Mouse (Mus musculus) frontal cortex, postnatal 25 days (tissue): ENCODE data around the gene Wnt7a.

Experiments used
- DNase-seq, 2 experiments: peaks; one replicate each; pipeline ENCODE4 v3.0.0; 2022; ENCODE audit warnings: low spot score in 2 of 2

Wnt7a gene

GRCm38 (mm10) chr6:91389141-91389540 is 22.0 kb downstream of the Wnt7a start:
- DNase-seq, result no peak

- DNase-seq, result no peak
Measured at GRCm38 (mm10) chr6:91384415-91384814, 26.7 kb downstream of the Wnt7a start.

GRCm38 (mm10) chr6:91383871-91384270 is 27.3 kb downstream of the Wnt7a start:
- no peak for DNase-seq

GRCm38 (mm10) chr6:91383303-91383702 is 27.9 kb downstream of the Wnt7a start:
- DNase-seq, result no peak

GRCm38 (mm10) chr6:91379871-91380270 is 31.3 kb downstream of the Wnt7a start:
- DNase-seq, result no peak

- DNase-seq, result no peak
Measured at GRCm38 (mm10) chr6:91379266-91379665, 31.9 kb downstream of the Wnt7a start.

- DNase-seq, result no peak
Measured at GRCm38 (mm10) chr6:91372977-91373376, 38.2 kb downstream of the Wnt7a start.

- no peak for DNase-seq
Measured at GRCm38 (mm10) chr6:91372586-91372971, 38.6 kb downstream of the Wnt7a start.

GRCm38 (mm10) chr6:91371912-91372585 is 39.1 kb downstream of the Wnt7a start:
- DNase-seq, result no peak

GRCm38 (mm10) chr6:91366781-91367180 is 44.4 kb downstream of the Wnt7a start:
- DNase-seq, result no peak

GRCm38 (mm10) chr6:91365480-91365879 is 45.7 kb downstream of the Wnt7a start:
- no peak for DNase-seq

- no peak for DNase-seq
Measured at GRCm38 (mm10) chr6:91362756-91363155, 48.4 kb downstream of the Wnt7a start.

GRCm38 (mm10) chr6:91360998-91361397 is 50.2 kb downstream of the Wnt7a start:
- DNase-seq, result no peak

- DNase-seq, result no peak
Measured at GRCm38 (mm10) chr6:91360371-91360690, 50.8 kb downstream of the Wnt7a start.

GRCm38 (mm10) chr6:91359672-91360370 is 51.3 kb downstream of the Wnt7a start:
- no peak for DNase-seq

GRCm38 (mm10) chr6:91358866-91359656 is 52.1 kb downstream of the Wnt7a start:
- DNase-seq, result no peak

- DNase-seq, result no peak
Measured at GRCm38 (mm10) chr6:91358394-91358793, 52.8 kb downstream of the Wnt7a start.

- no peak for DNase-seq
Measured at GRCm38 (mm10) chr6:91357238-91357876, 53.8 kb downstream of the Wnt7a start.

GRCm38 (mm10) chr6:91349620-91350019 is 61.5 kb downstream of the Wnt7a start:
- DNase-seq, result no peak

GRCm38 (mm10) chr6:91347721-91348120 is 63.4 kb downstream of the Wnt7a start:
- DNase-seq, result no peak

GRCm38 (mm10) chr6:91346906-91347156 is 64.3 kb downstream of the Wnt7a start:
- DNase-seq, result no peak

- no peak for DNase-seq
Measured at GRCm38 (mm10) chr6:91346071-91346905, 64.9 kb downstream of the Wnt7a start.
